Mouse (Mus musculus): Measurements from ENCODE around the gene P2rx5.

The P2rx5 gene

DNA sequence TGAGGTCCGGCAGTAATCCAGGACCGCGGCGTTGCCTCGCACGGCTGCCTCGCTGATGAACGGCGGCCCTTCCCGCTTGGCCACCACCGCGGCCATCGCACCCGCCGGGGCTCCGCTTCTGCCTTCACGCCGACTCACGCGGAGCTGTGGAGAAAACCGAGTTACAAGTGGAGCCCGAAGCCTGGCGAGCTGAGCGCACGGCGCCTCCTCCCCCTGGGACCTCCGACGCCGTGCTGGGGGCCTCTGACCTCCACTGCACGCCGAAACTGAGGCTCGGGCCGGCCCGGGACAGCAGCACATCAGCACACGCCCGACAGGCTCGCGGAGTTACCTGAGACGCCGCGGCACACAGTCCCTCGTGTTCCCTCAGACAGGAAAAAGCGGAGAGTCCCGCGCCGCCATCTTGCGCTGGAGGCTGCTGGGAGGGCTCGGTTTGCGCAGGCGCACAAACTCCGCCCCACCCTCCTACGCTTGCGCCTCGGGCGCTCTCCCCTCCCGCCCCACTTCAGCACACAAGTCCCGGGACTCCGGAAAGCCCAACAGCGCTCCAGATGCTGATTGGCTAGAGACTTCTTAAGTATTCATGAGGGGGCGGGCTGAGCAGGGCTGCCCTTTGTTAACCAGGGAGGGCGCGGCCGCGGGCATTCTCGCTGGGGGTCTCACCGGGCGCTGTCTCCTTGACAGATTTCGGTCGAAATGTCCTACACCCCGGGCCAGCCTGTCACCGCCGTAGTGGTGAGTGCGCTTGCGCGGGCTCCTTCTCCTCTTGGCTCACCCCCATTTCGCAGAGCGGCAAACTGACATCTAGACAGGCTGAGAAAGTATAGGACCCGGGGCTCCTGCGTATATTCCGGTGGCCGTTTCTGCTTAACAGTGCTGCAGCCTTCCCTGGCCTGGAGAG, 16.6 kb downstream of the P2rx5 start, which contains the start of the genes Emc6 and Tax1bp3:
TSS of gene Emc6 (minus strand) at position 430 of the 901 bp plus-strand sequence.
TSS of gene Tax1bp3 (plus strand) at position 476 of the 901 bp plus-strand sequence.
- peak; percentile 95 for DNase-seq

DNA sequence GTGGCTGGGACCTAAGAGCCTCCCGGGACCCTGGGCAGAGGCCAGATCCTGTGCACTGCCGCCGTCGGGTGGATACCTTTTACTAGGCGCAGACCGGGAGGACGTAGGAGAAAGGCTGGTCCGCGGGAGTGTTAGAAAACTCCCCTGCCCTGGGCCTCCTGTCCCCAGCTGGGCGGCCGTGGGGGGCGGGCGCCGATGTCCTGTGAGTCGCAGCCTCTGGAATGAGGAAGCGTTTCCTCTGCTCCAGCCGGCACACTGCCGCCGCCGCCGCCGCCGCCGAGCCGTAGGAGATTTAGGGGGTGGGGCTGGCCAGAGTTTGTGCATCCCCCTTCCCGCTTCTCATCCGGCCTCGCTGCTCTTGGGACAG, 17.3 kb downstream of the P2rx5 start:
- DNase-seq: peak; percentile 57

- no peak for DNase-seq
Observed at GRCm38 (mm10) chr11:73177895-73178294, 17.7 kb downstream of the P2rx5 start.

DNA sequence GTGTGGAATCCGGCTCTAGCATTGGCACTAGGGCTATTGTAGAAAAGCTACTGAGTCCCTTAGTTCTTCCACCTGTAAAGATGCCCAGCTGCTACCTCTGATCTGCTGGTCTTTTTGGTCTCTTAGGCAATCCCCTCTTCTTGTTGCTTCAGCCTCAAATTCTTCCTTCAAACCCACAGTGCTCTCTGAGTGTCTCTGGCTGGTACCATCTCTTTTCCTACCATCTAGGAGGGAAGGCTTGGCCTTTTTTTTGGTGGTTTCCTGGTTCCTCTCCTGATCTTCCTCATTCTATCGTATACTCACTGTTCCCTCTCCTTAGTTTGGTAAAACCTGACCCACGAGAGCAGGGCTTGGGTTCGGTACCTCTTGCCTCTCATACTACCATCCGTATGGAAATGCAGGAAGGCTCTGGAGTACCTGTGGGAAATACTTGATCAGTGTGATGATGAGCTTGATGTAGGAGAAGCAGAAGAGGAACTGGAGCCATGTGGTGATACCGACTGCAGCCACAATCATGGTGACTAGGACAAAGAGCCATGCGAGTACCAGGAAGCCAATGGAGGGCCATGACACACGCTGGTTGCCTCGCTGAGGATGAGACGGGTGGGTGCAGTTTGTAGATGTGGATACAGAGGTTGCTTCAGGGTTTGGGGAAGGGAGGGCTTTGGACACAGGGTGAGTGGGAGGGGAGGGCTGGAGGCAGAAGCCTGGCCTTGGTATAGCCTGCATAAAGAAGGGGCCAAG, 25.8 kb downstream of the P2rx5 start:
- DNase-seq: no peak

DNA sequence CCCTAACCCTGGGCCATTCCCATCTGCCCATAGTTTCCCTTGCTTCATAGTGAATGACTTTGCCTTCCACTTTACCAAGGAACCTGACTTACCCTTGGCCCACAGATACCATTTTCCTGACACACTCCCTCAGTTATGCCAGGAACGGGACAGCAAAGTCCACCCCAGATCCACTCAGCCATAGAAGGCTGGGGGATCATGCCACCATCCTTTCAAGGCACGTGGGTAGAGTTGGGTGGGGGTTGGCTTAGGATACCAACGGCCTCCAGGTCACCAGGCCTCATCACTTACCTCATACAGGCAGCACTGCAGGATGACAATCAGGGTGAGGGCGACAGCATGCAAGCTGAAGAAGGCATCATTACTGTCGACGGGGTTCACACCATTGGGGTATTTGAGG, 27.0 kb downstream of the P2rx5 start:
- no peak for DNase-seq

DNA sequence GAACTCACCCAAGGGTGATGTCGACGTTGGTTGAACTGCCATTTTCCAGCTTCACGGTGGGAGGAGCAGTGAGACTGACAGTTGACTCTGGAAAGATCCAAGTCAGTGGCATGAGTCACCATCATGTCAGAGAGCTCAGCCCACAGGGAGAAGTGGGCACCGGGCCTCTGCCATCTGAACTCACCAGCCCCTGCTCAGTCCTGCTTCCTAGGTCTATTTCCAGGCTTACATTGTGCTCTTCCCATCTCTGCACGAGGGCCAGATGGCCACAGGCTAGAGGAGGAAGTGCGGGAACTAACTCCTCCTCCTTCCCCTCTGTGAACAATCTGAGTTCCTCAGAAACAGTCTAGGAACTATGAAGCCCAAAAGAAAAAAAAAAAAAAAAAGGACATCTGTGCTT, 32.8 kb downstream of the P2rx5 start:
- DNase-seq: no peak

GRCm38 (mm10) chr11:73194444-73194843, 34.2 kb downstream of the P2rx5 start:
- no peak for DNase-seq

DNA sequence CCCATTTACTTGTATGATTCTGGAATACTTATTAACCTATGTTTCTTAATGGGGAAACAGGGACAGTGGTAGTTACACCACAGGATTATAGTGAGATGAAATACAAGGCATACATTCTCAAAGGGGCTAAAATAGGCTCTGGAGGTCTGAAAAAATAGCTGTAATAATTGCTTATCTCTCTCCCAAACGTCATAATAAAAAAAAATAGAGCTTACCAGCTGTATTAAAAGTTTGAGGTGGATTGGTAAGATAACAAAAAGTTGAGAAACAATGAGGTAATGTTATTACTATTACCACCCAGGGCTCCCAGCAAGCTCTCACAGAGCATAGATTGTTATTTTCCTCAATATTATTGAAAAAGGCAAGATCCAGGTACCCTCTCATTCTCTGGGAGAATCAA, 38.0 kb downstream of the P2rx5 start:
- no peak for DNase-seq

DNA sequence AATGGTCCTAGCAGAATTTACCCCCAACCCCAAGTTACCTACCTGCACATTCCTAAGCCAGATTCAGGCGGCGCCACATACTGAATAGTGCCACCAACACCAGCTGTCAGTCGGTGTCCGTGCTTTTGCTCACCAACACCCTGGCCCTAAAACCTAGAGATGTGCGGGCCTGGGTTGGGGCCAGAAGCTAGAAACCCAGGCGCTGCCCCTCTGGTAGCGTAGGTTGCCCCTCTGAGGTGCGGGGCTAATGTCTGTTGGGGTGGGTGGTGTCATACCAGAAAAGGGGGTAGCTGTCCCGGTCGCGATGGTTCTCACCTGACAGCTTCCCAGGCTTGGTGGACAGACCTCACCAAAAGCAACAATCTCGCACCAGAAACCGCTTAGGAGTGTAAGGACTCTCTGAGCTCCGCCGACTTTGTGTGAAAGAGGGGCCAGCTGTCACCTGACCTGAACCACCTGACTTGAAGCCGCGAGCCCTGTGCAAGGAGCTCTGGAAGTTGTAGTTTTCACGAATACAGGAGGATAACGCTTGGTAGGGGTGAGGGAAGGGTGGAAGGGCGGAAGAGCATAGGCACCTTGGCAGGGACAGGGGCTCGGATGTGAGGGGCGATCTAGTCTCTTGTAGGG, 38.5 kb downstream of the P2rx5 start, which contains the start of gene Ctns:
TSS of gene Ctns (minus strand) at position 440 of the 627 bp plus-strand sequence.
- DNase-seq: peak; percentile 73

DNA sequence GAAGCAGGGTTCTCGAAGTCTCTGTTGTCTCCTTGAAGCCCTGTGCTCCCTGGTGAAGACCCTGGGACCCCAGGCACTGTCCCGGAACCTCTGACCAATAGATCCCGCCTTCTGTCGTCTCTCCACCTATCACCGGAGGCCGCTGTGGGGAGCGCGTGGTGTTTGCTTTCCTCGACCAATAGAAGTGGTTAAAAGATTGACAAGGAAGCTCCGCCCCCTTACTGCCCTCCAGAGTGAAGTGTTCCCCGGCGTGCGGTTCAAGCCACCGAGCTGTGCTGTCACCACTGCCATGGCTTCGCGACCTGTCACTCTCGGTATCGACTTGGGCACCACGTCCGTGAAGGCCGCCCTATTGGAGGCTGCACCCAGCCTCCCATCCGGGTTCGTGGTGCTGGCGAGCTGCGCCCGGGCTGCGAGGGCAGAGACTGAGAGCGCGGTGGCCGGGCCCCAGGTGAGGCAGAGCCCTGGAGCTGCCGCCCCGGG, 39.0 kb downstream of the P2rx5 start, which contains the start of gene Shpk:
TSS of gene Shpk (plus strand) at position 231 of the 483 bp plus-strand sequence.
- DNase-seq: peak; percentile 93

DNA sequence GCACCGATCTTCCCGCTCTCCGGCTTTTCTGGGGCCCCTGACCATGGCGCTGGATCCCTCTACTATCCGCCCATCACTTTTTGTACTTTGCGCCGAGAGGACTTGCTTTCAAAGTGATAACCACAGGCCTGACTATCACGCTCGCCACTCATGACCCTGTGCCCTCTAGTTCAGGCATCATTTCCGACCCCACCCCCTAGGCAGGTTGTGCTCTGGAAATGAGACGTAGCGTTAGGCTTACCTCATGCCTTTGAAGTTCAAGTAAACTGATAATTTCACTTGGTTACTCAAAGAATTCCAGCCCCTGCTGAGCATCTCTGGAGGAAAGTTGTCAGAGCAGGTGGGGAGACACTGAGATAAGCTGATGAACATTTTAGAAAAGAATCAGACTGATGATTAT, 39.7 kb downstream of the P2rx5 start:
- no peak for DNase-seq

DNA sequence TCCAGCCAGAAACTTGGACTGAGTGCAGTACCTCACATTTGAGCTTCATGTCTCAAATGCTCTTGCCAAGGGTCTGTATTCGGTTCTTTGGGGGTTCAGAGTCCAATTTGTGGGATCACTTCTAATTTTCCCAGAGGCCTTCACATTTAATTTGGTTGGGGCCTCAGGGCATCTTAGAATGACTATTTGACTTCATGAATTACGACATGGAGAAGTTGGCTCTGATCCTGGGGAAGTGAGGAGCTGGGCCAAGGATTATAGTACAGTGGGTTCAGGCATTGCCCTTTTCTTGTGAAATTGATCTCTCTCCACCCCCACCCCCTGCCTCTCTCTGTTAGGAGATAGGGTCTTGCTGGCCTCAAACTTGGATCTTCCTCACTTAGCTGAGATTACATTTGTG, 40.8 kb downstream of the P2rx5 start:
- DNase-seq: no peak

DNA sequence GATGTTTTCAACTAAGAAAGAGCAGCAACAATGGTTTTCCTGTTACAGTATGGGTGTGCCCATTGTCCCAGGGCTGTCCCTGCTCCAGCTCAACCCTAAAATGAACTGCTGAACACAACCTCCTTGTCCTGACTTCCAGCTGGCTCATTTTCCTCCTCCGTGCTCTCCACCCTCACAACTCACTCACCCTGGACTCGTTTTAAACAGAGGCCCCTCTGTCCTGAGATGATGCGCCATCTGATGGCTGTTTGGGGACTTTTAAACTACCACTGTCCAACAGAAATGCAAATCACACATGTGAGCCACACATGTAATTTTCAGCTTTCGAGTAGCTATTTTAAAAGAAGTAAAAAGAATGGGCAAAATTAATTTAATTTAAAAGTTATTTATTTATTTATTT, 41.4 kb downstream of the P2rx5 start:
- DNase-seq: no peak

- no peak for DNase-seq
Observed at GRCm38 (mm10) chr11:73203895-73204294, 43.7 kb downstream of the P2rx5 start.

DNA sequence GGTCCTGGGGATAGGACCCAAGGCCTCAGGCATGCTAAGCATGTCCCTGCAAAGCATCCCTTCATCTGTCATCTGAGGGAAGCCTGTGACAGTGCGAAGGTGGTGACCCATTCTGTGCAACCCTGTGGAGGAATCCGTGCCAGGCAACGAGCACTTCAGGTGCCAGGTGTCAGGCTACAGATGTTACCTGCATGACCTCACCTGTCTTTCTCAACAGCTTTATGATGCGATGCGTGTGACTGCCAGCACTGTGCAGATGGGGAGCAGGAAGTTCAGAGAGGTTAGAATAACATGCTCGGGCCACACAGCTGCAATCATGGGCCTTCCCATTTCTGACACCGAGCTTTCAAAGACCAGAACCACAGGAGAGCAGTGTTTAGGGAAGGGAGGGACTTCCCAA, 45.0 kb downstream of the P2rx5 start:
- no peak for DNase-seq

DNA sequence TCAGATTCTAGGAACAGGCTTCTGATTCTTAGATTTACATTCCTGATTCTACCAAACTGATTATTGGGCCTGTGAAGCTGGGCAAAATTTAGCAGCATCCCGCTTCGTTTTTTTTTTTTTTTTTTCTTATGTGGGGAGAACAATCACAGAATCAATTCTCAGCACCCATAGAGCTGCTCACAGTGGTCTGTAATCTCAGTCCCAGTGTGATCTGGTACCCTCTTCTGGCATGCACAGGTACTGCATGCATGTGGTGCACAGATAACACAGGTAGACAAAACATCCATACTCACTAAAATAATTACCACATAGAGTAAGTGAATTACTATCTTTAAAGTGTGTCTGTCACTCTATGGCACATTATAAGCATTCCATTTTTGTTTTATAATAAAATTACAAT, 47.4 kb downstream of the P2rx5 start:
- no peak for DNase-seq

DNA sequence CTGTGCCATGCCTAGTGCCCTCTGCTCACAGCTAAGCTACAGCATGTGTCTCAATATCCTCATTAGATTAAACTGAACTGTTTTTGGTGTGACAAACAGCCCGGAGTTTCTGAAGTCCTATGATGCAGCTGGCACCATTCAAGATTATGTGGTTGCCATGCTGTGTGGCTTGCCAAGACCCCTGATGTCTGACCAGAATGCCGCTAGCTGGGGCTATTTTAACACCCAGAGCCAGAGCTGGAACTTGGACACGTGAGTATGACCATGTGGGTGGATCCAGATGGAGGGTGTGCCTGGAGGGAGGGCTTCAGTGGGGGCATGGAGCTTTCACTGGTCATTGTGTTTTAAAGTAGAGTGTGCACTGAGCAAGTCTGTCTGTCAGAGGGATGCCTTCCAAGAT, 53.7 kb downstream of the P2rx5 start:
- DNase-seq: no peak

GRCm38 (mm10) chr11:73219671-73220070, 59.5 kb downstream of the P2rx5 start:
- no peak for DNase-seq

DNA sequence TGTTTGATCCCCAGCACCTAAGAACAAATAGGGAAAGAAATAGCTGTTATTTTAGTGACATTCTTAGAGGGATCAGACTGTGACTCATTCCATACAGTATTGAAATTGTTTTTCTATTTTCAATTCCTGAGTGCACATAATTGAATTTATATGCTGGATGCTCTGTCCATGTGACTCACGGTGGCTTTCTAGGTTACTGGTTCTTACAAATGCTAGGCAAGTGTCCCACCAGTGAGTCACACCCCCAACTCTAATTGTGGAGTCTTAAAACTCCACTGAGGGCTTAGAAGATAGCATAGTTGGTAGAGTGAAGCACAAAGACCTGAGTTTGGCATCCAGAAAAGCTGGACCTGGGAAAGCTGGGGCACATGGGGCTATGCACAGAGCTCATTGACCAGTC, 60.4 kb downstream of the P2rx5 start:
- DNase-seq: no peak
